ENCODE assay signal across 8 mouse cellular contexts in genomic region chr16:20672965-20673705, GRCm38 (mm10). TPM values are rescaled to one million over a fixed set of nuclear protein-coding genes. Genes with fewer than 3 reads are reported as not detected.
A peak's percentile ranks its signal among the peaks of the same experiment; 100 is the strongest.
DNase-seq lines count a peak whose midpoint lies in the region; ATAC-seq and TF ChIP-seq lines count a peak whose summit lies in the region.

No protein-coding gene starts in this region.

- H3K9me3 ChIP-seq in CH12.LX (replicated peaks; ENCODE audit: low read length): no peaks in the 10 kb centered on the region
- H3K9me3 ChIP-seq in heart, embryonic 15.5 days (replicated peaks): no peaks in the 10 kb centered on the region
- H3K9me3 ChIP-seq in kidney, embryonic 16.5 days (ENCODE audit: low read length): no peaks in the 10 kb centered on the region
- no peaks in the 10 kb centered on the region for H3K9me3 ChIP-seq in lung, postnatal 0 days (ENCODE audit: low read length)

- no peak for TF ChIP-seq EP300 in CH12.LX (IDR thresholded peaks at IDR 0.05; ENCODE audit: low read length)
- TF ChIP-seq EP300 in lung, postnatal 0 days (IDR thresholded peaks at IDR 0.05): no peak

- peaks cover 15 to 48% of the 10 kb centered on the region in 2 experiments for H3K4me1 ChIP-seq in CH12.LX (ENCODE audit: control insufficient read depth in 1 of 2, insufficient read depth in 2 of 2)
- H3K4me1 ChIP-seq in embryonic fibroblast, embryonic 13.5 days (ENCODE audit: control insufficient read depth, insufficient read depth, low read length): peaks cover 14% of the 10 kb centered on the region
- H3K4me1 ChIP-seq in heart, embryonic 15.5 days (replicated peaks): peaks cover 36% of the 10 kb centered on the region
- H3K4me1 ChIP-seq in kidney, embryonic 16.5 days (ENCODE audit: insufficient read depth, low read length): peaks cover 14% of the 10 kb centered on the region
- peaks cover 14% of the 10 kb centered on the region for H3K4me1 ChIP-seq in lung, postnatal 0 days (ENCODE audit: insufficient read depth, low read depth, low read length)

- in situ Hi-C loops in CH12.LX (cut with MboI; ENCODE audit: low pct_ligation_motif_present, low pct_unique_long_range_greater_than_20kb, low sequenced_read_pairs): no loop called here

- no peaks in the 10 kb centered on the region for H3K27me3 ChIP-seq in CH12.LX (replicated peaks)
- no peaks in the 10 kb centered on the region for H3K27me3 ChIP-seq in heart, embryonic 15.5 days
- no peaks in the 10 kb centered on the region for H3K27me3 ChIP-seq in kidney, embryonic 16.5 days (ENCODE audit: insufficient read depth, low read length)
- no peaks in the 10 kb centered on the region for H3K27me3 ChIP-seq in lung, postnatal 0 days (replicated peaks; ENCODE audit: insufficient read depth, low read length)

- H3K4me2 ChIP-seq in CH12.LX (ENCODE audit: insufficient read depth, low read depth, poor library complexity, severe bottlenecking): peak overlapping the region; percentile 83
- H3K4me2 ChIP-seq in heart, embryonic 15.5 days: peak overlapping the region; percentile 90
- H3K4me2 ChIP-seq in kidney, embryonic 16.5 days (replicated peaks; ENCODE audit: low read depth, low read length): peak overlapping the region; percentile 99
- peak overlapping the region; percentile 77 for H3K4me2 ChIP-seq in lung, postnatal 0 days (replicated peaks; ENCODE audit: low read depth, low read length)

- no peak for TF ChIP-seq POLR2A in CH12.LX (IDR thresholded peaks at IDR 0.05; ENCODE audit: low read depth, low read length)
- 0 out of 2 replicates have a peak, but pooled peaks have one; percentile 25 for TF ChIP-seq POLR2A in embryonic fibroblast, embryonic 13.5 days (IDR thresholded peaks at IDR 0.05; ENCODE audit: low read depth, low read length)

- under 1% methylated on average over 66 of the region's 78 CpGs for WGBS in heart, embryonic 15.5 days
- under 1% methylated on average over 65 of the region's 78 CpGs for WGBS in kidney, embryonic 16.5 days
- WGBS in lung, postnatal 0 days: 1% methylated on average over 30 of the region's 78 CpGs

- H3K79me2 ChIP-seq in CH12.LX (replicated peaks; ENCODE audit: control insufficient read depth, extremely low read depth, insufficient read depth, poor library complexity, severe bottlenecking): peaks cover 53% of the 10 kb centered on the region

- dilution Hi-C loops in CH12.LX (cut with MboI; ENCODE audit: extremely low pct_ligation_motif_present, extremely low pct_unique_long_range_greater_than_20kb, low sequenced_read_pairs): no loop called here

- no peak for TF ChIP-seq CTCF in CH12.LX (conservative IDR thresholded peaks at IDR 0.05 in 1 of 2, IDR thresholded peaks at IDR 0.05 in 1 of 2; ENCODE audit: low read depth in 2 of 2, low read length in 2 of 2)
- no peak for TF ChIP-seq CTCF in embryonic fibroblast, embryonic 13.5 days (IDR thresholded peaks at IDR 0.05; ENCODE audit: borderline replicate concordance, insufficient read depth, low read length)
- no peak for TF ChIP-seq CTCF in lung, postnatal 0 days (IDR thresholded peaks at IDR 0.05)

- TF ChIP-seq RAD21 in CH12.LX (IDR thresholded peaks at IDR 0.05; ENCODE audit: low read depth, low read length): no peak

- peak overlapping the region; percentile 38 for H3K27ac ChIP-seq in CH12.LX (ENCODE audit: insufficient read depth, low read depth)
- peak overlapping the region; percentile 83 for H3K27ac ChIP-seq in embryonic fibroblast, embryonic 13.5 days (ENCODE audit: insufficient read depth, low read length)
- peak overlapping the region; percentile 91 for H3K27ac ChIP-seq in heart, embryonic 15.5 days
- peak overlapping the region; percentile 95 for H3K27ac ChIP-seq in kidney, embryonic 16.5 days (ENCODE audit: low read length)
- peak overlapping the region; percentile 97 for H3K27ac ChIP-seq in lung, postnatal 0 days (ENCODE audit: low read length)

- ATAC-seq in heart, embryonic 15.5 days (replicated peaks; ENCODE audit: insufficient number of reproducible peaks, insufficient read depth, low FRiP score, low read depth): peak; percentile 76
- ATAC-seq in kidney, embryonic 16.5 days (ENCODE audit: low FRiP score, low TSS enrichment): peak; percentile 1
- ATAC-seq in lung, postnatal 0 days: peak; percentile 80
- no peak for ATAC-seq in monocyte, adult 5-6 weeks (replicated peaks; ENCODE audit: insufficient number of reproducible peaks, low FRiP score, low TSS enrichment, poor library complexity, severe bottlenecking)

- peak overlapping the region; percentile 97 for H3K9ac ChIP-seq in CH12.LX (ENCODE audit: insufficient read depth, low read depth)
- H3K9ac ChIP-seq in heart, embryonic 15.5 days: peak overlapping the region; percentile 96
- H3K9ac ChIP-seq in kidney, embryonic 16.5 days (replicated peaks; ENCODE audit: low read length): peak overlapping the region; percentile 96
- peak overlapping the region; percentile 87 for H3K9ac ChIP-seq in lung, postnatal 0 days (replicated peaks; ENCODE audit: low read depth)

- peak overlapping the region; percentile 75 to 94 (median 87) for H3K4me3 ChIP-seq in CH12.LX (replicated peaks in 1 of 3; ENCODE audit: low read depth in 2 of 3, low read length in 2 of 3, poor library complexity in 1 of 3)
- H3K4me3 ChIP-seq in embryonic fibroblast, embryonic 13.5 days (ENCODE audit: insufficient read depth, low read length): peak overlapping the region; percentile 99
- H3K4me3 ChIP-seq in heart, embryonic 15.5 days: peak overlapping the region; percentile 86
- peak overlapping the region; percentile 97 for H3K4me3 ChIP-seq in kidney, embryonic 16.5 days (ENCODE audit: low read length)
- peak overlapping the region; percentile 86 for H3K4me3 ChIP-seq in lung, postnatal 0 days (ENCODE audit: low read depth, low read length)

- DNase-seq in CH12.LX (ENCODE audit: extremely low read depth): no peak
- DNase-seq in adrenal gland, postnatal 10 days: peak; percentile 82
- peak; percentile 85 for DNase-seq in lung, postnatal 0 days (ENCODE audit: low spot score)
- DNase-seq in right cerebral cortex, postnatal 14 days: peak; percentile 54

- peaks cover 33 to 43% of the 10 kb centered on the region in 2 experiments for H3K36me3 ChIP-seq in CH12.LX (replicated peaks in 1 of 2; ENCODE audit: control insufficient read depth in 1 of 2, insufficient read depth in 1 of 2, low read length in 1 of 2)
- H3K36me3 ChIP-seq in heart, embryonic 15.5 days: peaks cover 32% of the 10 kb centered on the region
- peaks cover 29% of the 10 kb centered on the region for H3K36me3 ChIP-seq in kidney, embryonic 16.5 days (ENCODE audit: insufficient read depth, low read length)
- no peaks in the 10 kb centered on the region for H3K36me3 ChIP-seq in lung, postnatal 0 days (ENCODE audit: insufficient read depth, low read length)

RNA-seq across cellular contexts. Expression of gene Eif4g1, which starts 5.0 kb away (rescaled TPM):
- total RNA-seq in CH12.LX (2012; rRNA removed) (473 and 601 TPM in 2 replicates), CH12.LX (2014; rRNA removed) (370 and 403 TPM in 2 replicates)
- polyA plus RNA-seq in CH12.LX (2012; ENCODE audit: insufficient read length, low read depth): 492 and 519 TPM in 2 replicates
- 100 to 1,000 TPM; 366 to 393 TPM for total RNA-seq in adrenal gland, postnatal 10 days (2021)
- 337 and 421 TPM in 2 replicates for polyA plus RNA-seq in embryonic fibroblast, embryonic 13.5 days (2011; ENCODE audit: insufficient read length, low read depth, missing spikeins)
- polyA plus RNA-seq in heart, embryonic 15.5 days (2015; fragmentation: Nextera tagmentation; extraction: Ambion mirVana): 95.3 and 129 TPM in 2 replicates
- polyA plus RNA-seq in kidney, embryonic 16.5 days (2015; fragmentation: Nextera tagmentation; extraction: Ambion mirVana): 183 and 193 TPM in 2 replicates
- 73.5 and 78.7 TPM in 2 replicates for polyA plus RNA-seq in lung, postnatal 0 days (2015; fragmentation: Nextera tagmentation; extraction: Ambion mirVana)
- total RNA-seq in monocyte, adult 5-6 weeks (2017): 140 to 207 TPM (median 147 TPM) in 3 replicates

RNA-seq across cellular contexts. Expression of gene Fam131a, which starts 19.9 kb away (rescaled TPM):
- 1.0 and 1.3 TPM in 2 replicates for total RNA-seq in CH12.LX (2012; rRNA removed)
- 0.50 and 0.77 TPM in 2 replicates for total RNA-seq in CH12.LX (2014; rRNA removed)
- 0.67 and 1.4 TPM in 2 replicates for polyA plus RNA-seq in CH12.LX (2012; ENCODE audit: insufficient read length, low read depth)
- total RNA-seq in adrenal gland, postnatal 10 days (2021): 10 to 100 TPM; 12.8 to 15.1 TPM
- 7.7 and 9.9 TPM in 2 replicates for polyA plus RNA-seq in embryonic fibroblast, embryonic 13.5 days (2011; ENCODE audit: insufficient read length, low read depth, missing spikeins)
- 7.1 and 9.0 TPM in 2 replicates for polyA plus RNA-seq in heart, embryonic 15.5 days (2015; fragmentation: Nextera tagmentation; extraction: Ambion mirVana)
- 7.6 and 8.0 TPM in 2 replicates for polyA plus RNA-seq in kidney, embryonic 16.5 days (2015; fragmentation: Nextera tagmentation; extraction: Ambion mirVana)
- polyA plus RNA-seq in lung, postnatal 0 days (2015; fragmentation: Nextera tagmentation; extraction: Ambion mirVana): 8.4 and 8.9 TPM in 2 replicates
- 1.8 to 5.8 TPM (median 3.5 TPM) in 3 replicates for total RNA-seq in monocyte, adult 5-6 weeks (2017)

RNA-seq across cellular contexts. Expression of gene Psmd2, which starts 21.7 kb away (rescaled TPM):
- 340 and 410 TPM in 2 replicates for total RNA-seq in CH12.LX (2012; rRNA removed)
- 267 and 273 TPM in 2 replicates for total RNA-seq in CH12.LX (2014; rRNA removed)
- polyA plus RNA-seq in CH12.LX (2012; ENCODE audit: insufficient read length, low read depth): 528 and 678 TPM in 2 replicates
- 100 to 1,000 TPM; 196 to 198 TPM for total RNA-seq in adrenal gland, postnatal 10 days (2021)
- polyA plus RNA-seq in embryonic fibroblast, embryonic 13.5 days (2011; ENCODE audit: insufficient read length, low read depth, missing spikeins): 211 and 217 TPM in 2 replicates
- polyA plus RNA-seq in heart, embryonic 15.5 days (2015; fragmentation: Nextera tagmentation; extraction: Ambion mirVana): 202 and 242 TPM in 2 replicates
- 377 and 378 TPM in 2 replicates for polyA plus RNA-seq in kidney, embryonic 16.5 days (2015; fragmentation: Nextera tagmentation; extraction: Ambion mirVana)
- 146 and 150 TPM in 2 replicates for polyA plus RNA-seq in lung, postnatal 0 days (2015; fragmentation: Nextera tagmentation; extraction: Ambion mirVana)
- total RNA-seq in monocyte, adult 5-6 weeks (2017): 155 to 180 TPM (median 178 TPM) in 3 replicates

RNA-seq across cellular contexts. Expression of gene Ece2, which starts 43.5 kb away (rescaled TPM):
- total RNA-seq in CH12.LX (2012; rRNA removed) (0.08 and 0.34 TPM in 2 replicates), CH12.LX (2014; rRNA removed) (0.08 and 0.17 TPM in 2 replicates)
- 0.26 and 0.49 TPM in 2 replicates for polyA plus RNA-seq in CH12.LX (2012; ENCODE audit: insufficient read length, low read depth)
- total RNA-seq in adrenal gland, postnatal 10 days (2021): 1 to 10 TPM; 7.5 to 9.1 TPM
- polyA plus RNA-seq in embryonic fibroblast, embryonic 13.5 days (2011; ENCODE audit: insufficient read length, low read depth, missing spikeins): 11.4 and 17.2 TPM in 2 replicates
- 0.93 and 1.5 TPM in 2 replicates for polyA plus RNA-seq in heart, embryonic 15.5 days (2015; fragmentation: Nextera tagmentation; extraction: Ambion mirVana)
- polyA plus RNA-seq in kidney, embryonic 16.5 days (2015; fragmentation: Nextera tagmentation; extraction: Ambion mirVana): 3.5 and 3.6 TPM in 2 replicates
- 0.12 and 0.52 TPM in 2 replicates for polyA plus RNA-seq in lung, postnatal 0 days (2015; fragmentation: Nextera tagmentation; extraction: Ambion mirVana)
- not detected in 3 replicates for total RNA-seq in monocyte, adult 5-6 weeks (2017)

RNA-seq across cellular contexts. Expression of gene Polr2h, which starts 44.3 kb away (rescaled TPM):
- total RNA-seq in CH12.LX (2012; rRNA removed): 157 and 189 TPM in 2 replicates
- 183 and 189 TPM in 2 replicates for total RNA-seq in CH12.LX (2014; rRNA removed)
- 117 and 146 TPM in 2 replicates for polyA plus RNA-seq in CH12.LX (2012; ENCODE audit: insufficient read length, low read depth)
- 10 to 100 TPM; 26.0 to 31.7 TPM for total RNA-seq in adrenal gland, postnatal 10 days (2021)
- polyA plus RNA-seq in embryonic fibroblast, embryonic 13.5 days (2011; ENCODE audit: insufficient read length, low read depth, missing spikeins): 36.5 and 38.8 TPM in 2 replicates
- polyA plus RNA-seq in heart, embryonic 15.5 days (2015; fragmentation: Nextera tagmentation; extraction: Ambion mirVana): 41.0 and 54.5 TPM in 2 replicates
- polyA plus RNA-seq in kidney, embryonic 16.5 days (2015; fragmentation: Nextera tagmentation; extraction: Ambion mirVana): 107 and 119 TPM in 2 replicates
- polyA plus RNA-seq in lung, postnatal 0 days (2015; fragmentation: Nextera tagmentation; extraction: Ambion mirVana): 37.5 and 48.2 TPM in 2 replicates
- total RNA-seq in monocyte, adult 5-6 weeks (2017): 20.0 to 31.9 TPM (median 24.4 TPM) in 3 replicates

Comparison
In these comparisons a context has a peak if more than half of its experiments do, and no peak if none do; other contexts are left out.
1. H3K27ac ChIP-seq: peak in every context shown above with its lines; median percentile 97 in lung, postnatal 0 days; 95 in kidney, embryonic 16.5 days; 91 in heart, embryonic 15.5 days; 83 in embryonic fibroblast, embryonic 13.5 days; 38 in CH12.LX.